Mouse (Mus musculus) A20 (cell line): ENCODE results near the gene Prss48.

Experiments
- DNase-seq: peaks from one replicate; pipeline ENCODE4 v3.0.0-alpha.2; 2011; ENCODE audit warnings: low read depth, low spot score

Prss48 gene

GRCm38 (mm10) chr3:85950914-85951313, 51.4 kb downstream of the Prss48 start:
- DNase-seq: no peak
